16 mouse cellular contexts compared by ENCODE assay signal in the genomic region with DNA sequence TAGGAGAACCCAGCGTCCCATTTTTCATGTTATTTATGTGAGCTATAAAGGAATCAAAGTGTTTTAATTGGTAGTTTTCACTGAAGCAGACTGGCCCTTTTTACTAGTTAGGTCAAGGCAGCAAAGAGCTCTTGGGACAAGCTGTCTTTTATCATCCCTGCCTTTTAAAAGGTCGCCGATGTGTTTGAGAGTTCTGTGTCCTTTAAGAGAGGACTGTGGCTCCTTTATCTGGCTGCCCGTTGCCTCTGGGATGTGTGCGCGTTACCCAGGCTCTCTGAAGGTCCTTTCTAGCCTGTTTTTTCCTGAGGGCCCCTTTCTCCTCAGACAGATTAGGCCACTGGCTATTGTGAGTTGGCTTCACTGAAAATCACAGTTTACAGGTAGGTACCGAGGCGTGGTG.
DNase-seq lines count a peak whose midpoint lies in the region; ATAC-seq and TF ChIP-seq lines count a peak whose summit lies in the region.
"Had no signal": no experiment of that assay in that cellular context is flagged by ENCODE, and none has a peak within 500 bp of the region (broad histone marks: within the 10 kb centered on the region; RNA-seq: fewer than 3 reads in every experiment).

No protein-coding gene starts in this region.

- no peak overlapping the region for H3K4me3 ChIP-seq in forebrain, embryonic 12.5 days (replicated peaks)
- H3K4me3 ChIP-seq in forebrain, embryonic 15.5 days = no peak overlapping the region
- no peak overlapping the region for H3K4me3 ChIP-seq in hindbrain, embryonic 15.5 days
- no peak overlapping the region for H3K4me3 ChIP-seq in hindbrain, embryonic 16.5 days (ENCODE audit: low read length)
- no peak overlapping the region for H3K4me3 ChIP-seq in limb, embryonic 14.5 days (replicated peaks; ENCODE audit: low read length)
- H3K4me3 ChIP-seq: erythroblast, embryonic 14.5 days had no signal

- DNase-seq in brain, embryonic 14.5 days (ENCODE audit: low read depth) = peak; percentile 67
- DNase-seq in limb, embryonic 14.5 days (ENCODE audit: low spot score) = no peak
- no peak for DNase-seq in cerebellum, postnatal 10 days
- DNase-seq: cerebellum, adult 8-10 months; gastrocnemius, postnatal 25 days; kidney, adult 9 months; lung, postnatal 4 days; right cerebral cortex, postnatal 4 days; thymus, postnatal 4 days had no signal

- peak overlapping the region; percentile 22; the same call in 1 of the 2 replicates for H3K4me2 ChIP-seq in forebrain, embryonic 12.5 days
- H3K4me2 ChIP-seq in forebrain, embryonic 15.5 days (replicated peaks) = no peak overlapping the region
- no peak overlapping the region for H3K4me2 ChIP-seq in hindbrain, embryonic 15.5 days
- H3K4me2 ChIP-seq in hindbrain, embryonic 16.5 days (ENCODE audit: low read length) = no peak overlapping the region
- peak overlapping the region; percentile 16; the same call in 1 of the 2 replicates for H3K4me2 ChIP-seq in limb, embryonic 14.5 days (replicated peaks; ENCODE audit: low read depth, low read length, severe bottlenecking)

- H3K27ac ChIP-seq in forebrain, embryonic 12.5 days = no peak overlapping the region
- H3K27ac ChIP-seq in forebrain, embryonic 15.5 days (replicated peaks) = no peak overlapping the region
- no peak overlapping the region for H3K27ac ChIP-seq in hindbrain, embryonic 15.5 days (replicated peaks)
- H3K27ac ChIP-seq in hindbrain, embryonic 16.5 days (ENCODE audit: low read depth, low read length) = no peak overlapping the region
- H3K27ac ChIP-seq in limb, embryonic 14.5 days (replicated peaks; ENCODE audit: low read depth, low read length) = no peak overlapping the region
- H3K27ac ChIP-seq: liver, embryonic 14.5 days had no signal

- H3K9ac ChIP-seq in forebrain, embryonic 12.5 days = no peak overlapping the region; the same call in 1 of the 2 replicates
- no peak overlapping the region for H3K9ac ChIP-seq in forebrain, embryonic 15.5 days (replicated peaks)
- H3K9ac ChIP-seq in hindbrain, embryonic 15.5 days = 0 out of 2 replicates have a peak overlapping the region, but pooled peaks have one; percentile 5
- H3K9ac ChIP-seq in hindbrain, embryonic 16.5 days (ENCODE audit: low read depth, low read length) = no peak overlapping the region
- H3K9ac ChIP-seq in limb, embryonic 14.5 days (ENCODE audit: low read depth, low read length, severe bottlenecking) = no peak overlapping the region
- H3K9ac ChIP-seq: liver, embryonic 14.5 days had no signal

- H3K4me1 ChIP-seq in forebrain, embryonic 12.5 days = peaks cover 35% of the 10 kb centered on the region
- H3K4me1 ChIP-seq in forebrain, embryonic 15.5 days = peaks cover 23% of the 10 kb centered on the region
- peaks cover 33% of the 10 kb centered on the region for H3K4me1 ChIP-seq in hindbrain, embryonic 15.5 days (replicated peaks)
- H3K4me1 ChIP-seq in hindbrain, embryonic 16.5 days (ENCODE audit: control insufficient read depth, insufficient read depth, low read depth, low read length) = 0 out of 2 replicates have a peak, but pooled peaks cover 2% of the 10 kb centered on the region
- H3K4me1 ChIP-seq in limb, embryonic 14.5 days (ENCODE audit: control insufficient read depth, insufficient read depth, low read length) = peaks cover 10% of the 10 kb centered on the region; the same call in 1 of the 2 replicates

- no peak for ATAC-seq in forebrain, embryonic 12.5 days (ENCODE audit: low FRiP score)
- ATAC-seq in forebrain, embryonic 15.5 days (replicated peaks) = no peak
- no peak for ATAC-seq in hindbrain, embryonic 15.5 days (ENCODE audit: low FRiP score, low read depth)
- no peak for ATAC-seq in hindbrain, embryonic 16.5 days
- no peak for ATAC-seq in limb, embryonic 14.5 days (ENCODE audit: low FRiP score, low read depth)
- ATAC-seq in frontal cortex, adult (ENCODE audit: low TSS enrichment) = no peak

- TF ChIP-seq CTCF in brain, embryonic 14.5 days (IDR thresholded peaks at IDR 0.05; ENCODE audit: borderline replicate concordance, extremely low read depth, insufficient read depth, insufficient read length) = no peak

- WGBS in forebrain, embryonic 12.5 days = 3% methylated on average over 8 of the region's 8 CpGs
- WGBS in forebrain, embryonic 15.5 days = 10% methylated on average over 8 of the region's 8 CpGs
- WGBS in hindbrain, embryonic 15.5 days = 14% methylated on average over 8 of the region's 8 CpGs
- WGBS in hindbrain, embryonic 16.5 days = 19% methylated on average over 8 of the region's 8 CpGs
- WGBS in limb, embryonic 14.5 days = 14% methylated on average over 8 of the region's 8 CpGs

- no peak for TF ChIP-seq POLR2A in brain, embryonic 14.5 days (IDR thresholded peaks at IDR 0.05; ENCODE audit: borderline replicate concordance, extremely low read depth, insufficient read depth, insufficient read length, poor library complexity, severe bottlenecking)
- TF ChIP-seq POLR2A in limb, embryonic 14.5 days (IDR thresholded peaks at IDR 0.05; ENCODE audit: borderline replicate concordance, extremely low read depth, insufficient read depth, insufficient read length) = no peak

- no peaks in the 10 kb centered on the region; the same call in 1 of the 2 replicates for H3K27me3 ChIP-seq in forebrain, embryonic 12.5 days
- H3K27me3 ChIP-seq in forebrain, embryonic 15.5 days = no peaks in the 10 kb centered on the region
- H3K27me3 ChIP-seq in hindbrain, embryonic 15.5 days = no peaks in the 10 kb centered on the region
- no peaks in the 10 kb centered on the region for H3K27me3 ChIP-seq in hindbrain, embryonic 16.5 days (replicated peaks; ENCODE audit: control insufficient read depth, insufficient read depth, low read length)
- H3K27me3 ChIP-seq in limb, embryonic 14.5 days (ENCODE audit: control insufficient read depth, insufficient read depth, low read length) = no peaks in the 10 kb centered on the region

- no peaks in the 10 kb centered on the region for H3K36me3 ChIP-seq in forebrain, embryonic 12.5 days (replicated peaks)
- no peaks in the 10 kb centered on the region for H3K36me3 ChIP-seq in forebrain, embryonic 15.5 days
- H3K36me3 ChIP-seq in hindbrain, embryonic 15.5 days = no peaks in the 10 kb centered on the region
- H3K36me3 ChIP-seq in hindbrain, embryonic 16.5 days (ENCODE audit: control insufficient read depth, insufficient read depth, low read length) = no peaks in the 10 kb centered on the region
- H3K36me3 ChIP-seq in limb, embryonic 14.5 days (ENCODE audit: control insufficient read depth, insufficient read depth, low read length) = no peaks in the 10 kb centered on the region

- 0 out of 2 replicates have a peak, but pooled peaks cover 4% of the 10 kb centered on the region for H3K9me3 ChIP-seq in forebrain, embryonic 12.5 days
- no peaks in the 10 kb centered on the region for H3K9me3 ChIP-seq in forebrain, embryonic 15.5 days
- no peaks in the 10 kb centered on the region for H3K9me3 ChIP-seq in hindbrain, embryonic 15.5 days
- H3K9me3 ChIP-seq in hindbrain, embryonic 16.5 days (ENCODE audit: control insufficient read depth, low read length) = no peaks in the 10 kb centered on the region
- H3K9me3 ChIP-seq in limb, embryonic 14.5 days (ENCODE audit: control insufficient read depth, low read length) = no peaks in the 10 kb centered on the region

Comparison
In these comparisons a context has a peak if more than half of its experiments do, and no peak if none do; other contexts are left out.
1. H3K4me2 ChIP-seq: peak in forebrain, embryonic 12.5 days (single experiment) and limb, embryonic 14.5 days (single experiment); none in forebrain, embryonic 15.5 days (single experiment), hindbrain, embryonic 15.5 days (single experiment) and hindbrain, embryonic 16.5 days (single experiment).